Mouse (Mus musculus) gastrocnemius, adult 8-10 months (tissue): ENCODE measurements around the gene Dscam. TPM values are rescaled to one million over a fixed set of nuclear protein-coding genes. Genes with fewer than 3 reads are reported as not detected.

Experiments used
- DNase-seq, 2 experiments: peaks; one replicate each; pipeline ENCODE4 v3.0.0; 2022; ENCODE audit warnings: low spot score in 2 of 2
- total RNA-seq, 4 experiments: library from RNA; stranded (reverse); gene quantifications; 2 replicates each; pipeline ENCODE4 v1.2.4; 2022

The Dscam gene
- total RNA-seq, 4 experiments from 2014 or later = 0.02 to 0.11 (median 0.04) TPM; not detected in 1

GRCm38 (mm10) chr16:97105266-97105665 lies 65.3 kb downstream of the Dscam start:
- DNase-seq = no peak

GRCm38 (mm10) chr16:97103046-97103445 lies 67.5 kb downstream of the Dscam start:
- no peak for DNase-seq

- no peak for DNase-seq
Observed at GRCm38 (mm10) chr16:97100091-97100490, 70.5 kb downstream of the Dscam start.

GRCm38 (mm10) chr16:97098508-97098907 lies 72.0 kb downstream of the Dscam start:
- no peak for DNase-seq

- DNase-seq = no peak
Observed at GRCm38 (mm10) chr16:97096709-97097108, 73.8 kb downstream of the Dscam start.

GRCm38 (mm10) chr16:97095496-97095895 lies 75.1 kb downstream of the Dscam start:
- DNase-seq = no peak

GRCm38 (mm10) chr16:97089339-97089738 lies 81.2 kb downstream of the Dscam start:
- no peak for DNase-seq

- DNase-seq = no peak
Observed at GRCm38 (mm10) chr16:97083694-97084093, 86.9 kb downstream of the Dscam start.

- DNase-seq = no peak
Observed at GRCm38 (mm10) chr16:97075920-97076572, 94.5 kb downstream of the Dscam start.

- no peak for DNase-seq
Observed at GRCm38 (mm10) chr16:97075137-97075902, 95.2 kb downstream of the Dscam start.

- no peak for DNase-seq
Observed at GRCm38 (mm10) chr16:97073847-97074246, 96.7 kb downstream of the Dscam start.

- DNase-seq = no peak
Observed at GRCm38 (mm10) chr16:97072624-97073023, 97.9 kb downstream of the Dscam start.

GRCm38 (mm10) chr16:97066856-97067255 lies 103.7 kb downstream of the Dscam start:
- DNase-seq = no peak

- DNase-seq = no peak
Observed at GRCm38 (mm10) chr16:97062207-97062606, 108.3 kb downstream of the Dscam start.

GRCm38 (mm10) chr16:97061390-97061789 lies 109.2 kb downstream of the Dscam start:
- DNase-seq = no peak

GRCm38 (mm10) chr16:97060736-97061135 lies 109.8 kb downstream of the Dscam start:
- DNase-seq = no peak

GRCm38 (mm10) chr16:97060276-97060675 lies 110.3 kb downstream of the Dscam start:
- no peak for DNase-seq

GRCm38 (mm10) chr16:97035271-97035670 lies 135.3 kb downstream of the Dscam start:
- DNase-seq = no peak

GRCm38 (mm10) chr16:97033540-97034058 lies 137.0 kb downstream of the Dscam start:
- no peak for DNase-seq

- DNase-seq = no peak
Observed at GRCm38 (mm10) chr16:97027701-97028100, 142.9 kb downstream of the Dscam start.

- DNase-seq = no peak
Observed at GRCm38 (mm10) chr16:97026803-97027202, 143.7 kb downstream of the Dscam start.

GRCm38 (mm10) chr16:97024406-97024805 lies 146.1 kb downstream of the Dscam start:
- no peak for DNase-seq

- DNase-seq = no peak
Observed at GRCm38 (mm10) chr16:97021496-97021895, 149.1 kb downstream of the Dscam start.
